Mouse (Mus musculus) liver (tissue): ENCODE measurements around the gene Abhd6.

ENCODE experiments used
- DNase-seq: peaks from one replicate; pipeline ENCODE4 v3.0.0-alpha.2; 2020; ENCODE audit warnings: mixed read lengths

Abhd6 gene

GRCm38 (mm10) chr14:8032087-8032944, 29.6 kb downstream of the Abhd6 start:
- DNase-seq = no peak

GRCm38 (mm10) chr14:8034561-8034960, 31.9 kb downstream of the Abhd6 start:
- no peak for DNase-seq

- no peak for DNase-seq
These were observed 33.2 kb downstream of the Abhd6 start for GRCm38 (mm10) chr14:8035951-8036350.

GRCm38 (mm10) chr14:8036406-8036805, 33.7 kb downstream of the Abhd6 start:
- no peak for DNase-seq

GRCm38 (mm10) chr14:8038150-8038549, 35.4 kb downstream of the Abhd6 start:
- no peak for DNase-seq

GRCm38 (mm10) chr14:8038791-8039448, 36.2 kb downstream of the Abhd6 start:
- no peak for DNase-seq

GRCm38 (mm10) chr14:8040179-8040578, 37.5 kb downstream of the Abhd6 start:
- no peak for DNase-seq

GRCm38 (mm10) chr14:8040911-8041678, 38.4 kb downstream of the Abhd6 start:
- no peak for DNase-seq

- DNase-seq = no peak
These were observed 39.4 kb downstream of the Abhd6 start for GRCm38 (mm10) chr14:8042120-8042519.

GRCm38 (mm10) chr14:8042577-8042976, 39.9 kb downstream of the Abhd6 start:
- DNase-seq = no peak

GRCm38 (mm10) chr14:8044330-8044729, 41.6 kb downstream of the Abhd6 start:
- DNase-seq = no peak

GRCm38 (mm10) chr14:8044786-8045185, 42.1 kb downstream of the Abhd6 start:
- no peak for DNase-seq

- no peak for DNase-seq
These were observed 42.6 kb downstream of the Abhd6 start for GRCm38 (mm10) chr14:8045187-8045846.

GRCm38 (mm10) chr14:8046839-8047238, 44.1 kb downstream of the Abhd6 start:
- no peak for DNase-seq

GRCm38 (mm10) chr14:8049334-8049733, 46.6 kb downstream of the Abhd6 start:
- DNase-seq = no peak

- DNase-seq = no peak
These were observed 49.2 kb downstream of the Abhd6 start for GRCm38 (mm10) chr14:8051869-8052268.

GRCm38 (mm10) chr14:8052661-8053060, 50.0 kb downstream of the Abhd6 start:
- DNase-seq = no peak

- no peak for DNase-seq
These were observed 51.8 kb downstream of the Abhd6 start for GRCm38 (mm10) chr14:8054310-8055102.

- DNase-seq = no peak
These were observed 53.4 kb downstream of the Abhd6 start for GRCm38 (mm10) chr14:8056076-8056475.

GRCm38 (mm10) chr14:8059938-8060337, 57.2 kb downstream of the Abhd6 start:
- no peak for DNase-seq

GRCm38 (mm10) chr14:8062076-8062475, 59.4 kb downstream of the Abhd6 start:
- peak; percentile 31 for DNase-seq
